Mouse (Mus musculus): ENCODE data around the gene Gm4131. TPM values are rescaled to one million over a fixed set of nuclear protein-coding genes. Genes with fewer than 3 reads are reported as not detected.
A peak's percentile ranks its signal among the peaks of the same experiment; 100 is the strongest.

Gene Gm4131
- total RNA-seq, 1 experiment: not detected

- no peaks in the 10 kb centered on the region for H3K36me3 ChIP-seq (ENCODE audit: control insufficient read depth, insufficient read depth, low read length, poor library complexity, severe bottlenecking)
- peak; percentile 54 for DNase-seq (ENCODE audit: low read depth, low spot score)
- peak within 1 kb of the TSS; percentile 67 for H3K9ac ChIP-seq (ENCODE audit: insufficient read depth, low read depth, low read length, poor library complexity, severe bottlenecking)
- H3K4me3 ChIP-seq (ENCODE audit: insufficient read depth in 1 of 2, low read depth in 1 of 2, low read length in 2 of 2, poor library complexity in 1 of 2, severe bottlenecking in 1 of 2): peak within 1 kb of the TSS; percentile 70 to 78
- H3K27ac ChIP-seq (ENCODE audit: insufficient read depth, low read depth, low read length, poor library complexity, severe bottlenecking): no peak within 1 kb of the TSS
- in situ Hi-C loops (cut with MboI; ENCODE audit: low sequenced_read_pairs in 2 of 2, unreplicated experiment in 2 of 2): no loop called here
- TF ChIP-seq ZC3H11A (IDR thresholded peaks at IDR 0.05; ENCODE audit: borderline replicate concordance, low read depth, low read length) (no peak), ZNF384 (IDR thresholded peaks at IDR 0.05; ENCODE audit: low read depth, low read length) (no peak), HCFC1 (IDR thresholded peaks at IDR 0.05; ENCODE audit: borderline replicate concordance, insufficient read depth, low read length) (no peak), CHD2 (IDR thresholded peaks at IDR 0.05; ENCODE audit: low read depth, low read length) (no peak), MAFK (IDR thresholded peaks at IDR 0.05; ENCODE audit: insufficient read depth, low read depth, low read length) (no peak)
- H3K4me1 ChIP-seq (ENCODE audit: control insufficient read depth in 2 of 2, insufficient read depth in 2 of 2, low read length in 2 of 2, poor library complexity in 1 of 2): peaks cover 2 to 3% of the 10 kb centered on the region in 2 experiments; a peak in 1 of 4 replicates
- no peaks in the 10 kb centered on the region for H3K9me3 ChIP-seq (ENCODE audit: control insufficient read depth, insufficient read depth, low read depth, low read length)
Observed at GRCm38 (mm10) chr14:62555309-62555829, 11.4 kb downstream of the Gm4131 start, which contains the start of gene Fam124a. Gene Fam124a, plus strand, starts transcription at chr14:62555737.

GRCm38 (mm10) chr14:62553786-62554185 is 12.9 kb downstream of the Gm4131 start:
- H3K4me1 ChIP-seq (ENCODE audit: control insufficient read depth in 2 of 2, insufficient read depth in 2 of 2, low read length in 2 of 2, poor library complexity in 1 of 2): peaks cover 2 to 3% of the 10 kb centered on the region in 2 experiments; a peak in 1 of 4 replicates
- TF ChIP-seq ZNF384 (IDR thresholded peaks at IDR 0.05; ENCODE audit: low read depth, low read length) (no peak), HCFC1 (IDR thresholded peaks at IDR 0.05; ENCODE audit: borderline replicate concordance, insufficient read depth, low read length) (no peak), CHD2 (IDR thresholded peaks at IDR 0.05; ENCODE audit: low read depth, low read length) (no peak), ZC3H11A (IDR thresholded peaks at IDR 0.05; ENCODE audit: borderline replicate concordance, low read depth, low read length) (no peak), MAFK (IDR thresholded peaks at IDR 0.05; ENCODE audit: insufficient read depth, low read depth, low read length) (no peak)
- in situ Hi-C loops (cut with MboI; ENCODE audit: low sequenced_read_pairs in 2 of 2, unreplicated experiment in 2 of 2): no loop called here
- H3K27ac ChIP-seq (ENCODE audit: insufficient read depth, low read depth, low read length, poor library complexity, severe bottlenecking): no peak overlapping the region
- DNase-seq (ENCODE audit: low read depth, low spot score): no peak
- H3K9me3 ChIP-seq (ENCODE audit: control insufficient read depth, insufficient read depth, low read depth, low read length): no peaks in the 10 kb centered on the region
- H3K9ac ChIP-seq (ENCODE audit: insufficient read depth, low read depth, low read length, poor library complexity, severe bottlenecking): no peak overlapping the region
- H3K36me3 ChIP-seq (ENCODE audit: control insufficient read depth, insufficient read depth, low read length, poor library complexity, severe bottlenecking): no peaks in the 10 kb centered on the region
- H3K4me3 ChIP-seq (ENCODE audit: insufficient read depth in 1 of 2, low read depth in 1 of 2, low read length in 2 of 2, poor library complexity in 1 of 2, severe bottlenecking in 1 of 2): no peak overlapping the region

- no peak overlapping the region for H3K9ac ChIP-seq (ENCODE audit: insufficient read depth, low read depth, low read length, poor library complexity, severe bottlenecking)
- H3K36me3 ChIP-seq (ENCODE audit: control insufficient read depth, insufficient read depth, low read length, poor library complexity, severe bottlenecking): no peaks in the 10 kb centered on the region
- in situ Hi-C loops (cut with MboI; ENCODE audit: low sequenced_read_pairs in 2 of 2, unreplicated experiment in 2 of 2): no loop called here
- H3K9me3 ChIP-seq (ENCODE audit: control insufficient read depth, insufficient read depth, low read depth, low read length): no peaks in the 10 kb centered on the region
- DNase-seq (ENCODE audit: low read depth, low spot score): no peak
- no peak overlapping the region for H3K4me3 ChIP-seq (ENCODE audit: insufficient read depth in 1 of 2, low read depth in 1 of 2, low read length in 2 of 2, poor library complexity in 1 of 2, severe bottlenecking in 1 of 2)
- no peak for TF ChIP-seq ZC3H11A (IDR thresholded peaks at IDR 0.05; ENCODE audit: borderline replicate concordance, low read depth, low read length)
- TF ChIP-seq ZNF384 (IDR thresholded peaks at IDR 0.05; ENCODE audit: low read depth, low read length): no peak
- TF ChIP-seq CHD2 (IDR thresholded peaks at IDR 0.05; ENCODE audit: low read depth, low read length): no peak
- TF ChIP-seq MAFK (IDR thresholded peaks at IDR 0.05; ENCODE audit: insufficient read depth, low read depth, low read length): no peak
- TF ChIP-seq HCFC1 (IDR thresholded peaks at IDR 0.05; ENCODE audit: borderline replicate concordance, insufficient read depth, low read length): no peak
- peaks cover 2 to 3% of the 10 kb centered on the region in 2 experiments; a peak in 1 of 4 replicates for H3K4me1 ChIP-seq (ENCODE audit: control insufficient read depth in 2 of 2, insufficient read depth in 2 of 2, low read length in 2 of 2, poor library complexity in 1 of 2)
- H3K27ac ChIP-seq (ENCODE audit: insufficient read depth, low read depth, low read length, poor library complexity, severe bottlenecking): no peak overlapping the region
Observed at GRCm38 (mm10) chr14:62552771-62553170, 13.9 kb downstream of the Gm4131 start.

- no peak overlapping the region for H3K4me3 ChIP-seq (ENCODE audit: insufficient read depth in 1 of 2, low read depth in 1 of 2, low read length in 2 of 2, poor library complexity in 1 of 2, severe bottlenecking in 1 of 2)
- H3K27ac ChIP-seq (ENCODE audit: insufficient read depth, low read depth, low read length, poor library complexity, severe bottlenecking): no peak overlapping the region
- H3K9ac ChIP-seq (ENCODE audit: insufficient read depth, low read depth, low read length, poor library complexity, severe bottlenecking): no peak overlapping the region
- in situ Hi-C loops (cut with MboI; ENCODE audit: low sequenced_read_pairs in 2 of 2, unreplicated experiment in 2 of 2): no loop called here
- TF ChIP-seq ZC3H11A (IDR thresholded peaks at IDR 0.05; ENCODE audit: borderline replicate concordance, low read depth, low read length) (no peak), MAFK (IDR thresholded peaks at IDR 0.05; ENCODE audit: insufficient read depth, low read depth, low read length) (no peak), CHD2 (IDR thresholded peaks at IDR 0.05; ENCODE audit: low read depth, low read length) (no peak), HCFC1 (IDR thresholded peaks at IDR 0.05; ENCODE audit: borderline replicate concordance, insufficient read depth, low read length) (no peak), ZNF384 (IDR thresholded peaks at IDR 0.05; ENCODE audit: low read depth, low read length) (no peak)
- no peaks in the 10 kb centered on the region for H3K9me3 ChIP-seq (ENCODE audit: control insufficient read depth, insufficient read depth, low read depth, low read length)
- H3K4me1 ChIP-seq (ENCODE audit: control insufficient read depth in 2 of 2, insufficient read depth in 2 of 2, low read length in 2 of 2, poor library complexity in 1 of 2): 0 out of 4 replicates have a peak, but pooled peaks cover 0 to 1% of the 10 kb centered on the region in 2 experiments
- DNase-seq (ENCODE audit: low read depth, low spot score): no peak
- no peaks in the 10 kb centered on the region for H3K36me3 ChIP-seq (ENCODE audit: control insufficient read depth, insufficient read depth, low read length, poor library complexity, severe bottlenecking)
Observed at GRCm38 (mm10) chr14:62550121-62550520, 16.6 kb downstream of the Gm4131 start.

Measured in ES-E14 (cell line).